Mouse (Mus musculus): ENCODE results near the gene Slit3. TPM values are rescaled to one million over a fixed set of nuclear protein-coding genes. Genes with fewer than 3 reads are reported as not detected.

Gene Slit3
- polyA plus RNA-seq, 1 experiment from 2014 or later, result not detected

DNA sequence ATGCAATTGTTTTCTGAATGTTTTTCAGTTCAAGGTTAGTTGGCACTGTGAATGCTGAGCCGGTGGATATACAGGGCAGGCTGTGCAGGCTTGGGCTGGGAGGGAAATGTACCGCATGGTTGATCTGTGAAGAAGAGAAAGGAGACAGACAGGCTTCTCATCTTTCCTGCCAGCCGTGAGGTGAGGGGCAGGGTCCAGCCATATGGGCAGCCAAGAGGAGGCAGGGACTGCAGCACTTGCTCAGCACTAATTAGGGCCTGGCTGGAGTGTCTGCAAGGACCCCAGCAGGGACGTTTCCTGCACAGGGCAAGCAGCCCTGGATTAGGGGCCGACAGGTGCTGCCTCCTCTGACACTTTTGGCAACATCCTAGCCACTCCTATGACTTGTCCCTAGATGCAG, 184.1 kb downstream of the Slit3 start:
- no peak overlapping the region for H3K4me3 ChIP-seq (ENCODE audit: inconsistent target)
- H3K27ac ChIP-seq, result no peak overlapping the region
- no peaks in the 10 kb centered on the region for H3K36me3 ChIP-seq (ENCODE audit: inconsistent target)
- no peaks in the 10 kb centered on the region for H3K79me2 ChIP-seq (ENCODE audit: inconsistent target)
- WGBS (ENCODE audit: missing documents), result 86% methylated on average over 5 of the region's 5 CpGs

DNA sequence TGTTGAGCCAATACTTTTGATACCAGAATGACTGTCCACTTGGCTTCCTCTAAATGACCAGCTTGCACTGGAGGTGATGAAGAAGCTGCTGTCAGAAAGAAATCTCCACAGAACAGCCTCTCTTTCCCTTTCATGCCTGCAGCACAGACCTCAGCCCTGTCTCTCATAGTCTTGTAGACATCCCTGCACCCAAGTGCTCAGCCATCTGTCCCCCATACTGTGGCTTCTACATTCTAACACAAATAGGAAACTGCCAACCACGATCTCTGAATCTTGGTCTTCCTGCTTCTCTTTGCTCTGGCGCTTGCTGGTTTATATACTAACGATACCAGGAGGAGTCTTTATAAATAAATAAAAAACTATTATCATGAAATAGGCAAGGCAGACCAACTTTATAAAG, 184.9 kb downstream of the Slit3 start:
- H3K79me2 ChIP-seq (ENCODE audit: inconsistent target), result no peaks in the 10 kb centered on the region
- no peak overlapping the region for H3K27ac ChIP-seq
- no peak overlapping the region for H3K4me3 ChIP-seq (ENCODE audit: inconsistent target)
- H3K36me3 ChIP-seq (ENCODE audit: inconsistent target), result no peaks in the 10 kb centered on the region
- WGBS (ENCODE audit: missing documents), result 35% methylated on average over 3 of the region's 3 CpGs

- Histone ChIP-seq H3K36me3 (ENCODE audit: inconsistent target) (no peaks in the 10 kb centered on the region), H3K4me3 (ENCODE audit: inconsistent target) (no peak overlapping the region), H3K27ac (no peak overlapping the region), H3K79me2 (ENCODE audit: inconsistent target) (no peaks in the 10 kb centered on the region)
- 85% methylated on average over 5 of the region's 5 CpGs for WGBS (ENCODE audit: missing documents)
These were observed 185.9 kb downstream of the Slit3 start for GRCm38 (mm10) chr11:35306922-35307321.

- no peaks in the 10 kb centered on the region for H3K79me2 ChIP-seq (ENCODE audit: inconsistent target)
- H3K4me3 ChIP-seq (ENCODE audit: inconsistent target), result no peak overlapping the region
- H3K36me3 ChIP-seq (ENCODE audit: inconsistent target), result no peaks in the 10 kb centered on the region
- H3K27ac ChIP-seq, result no peak overlapping the region
- 92% methylated on average over 4 of the region's 4 CpGs for WGBS (ENCODE audit: missing documents)
These were observed 187.0 kb downstream of the Slit3 start for GRCm38 (mm10) chr11:35307992-35308391.

GRCm38 (mm10) chr11:35315449-35316028, 194.5 kb downstream of the Slit3 start:
- Histone ChIP-seq H3K27ac (no peak overlapping the region), H3K4me3 (ENCODE audit: inconsistent target) (no peak overlapping the region), H3K36me3 (ENCODE audit: inconsistent target) (no peaks in the 10 kb centered on the region), H3K79me2 (ENCODE audit: inconsistent target) (no peaks in the 10 kb centered on the region)
- 69% methylated on average over 5 of the region's 5 CpGs for WGBS (ENCODE audit: missing documents)

DNA sequence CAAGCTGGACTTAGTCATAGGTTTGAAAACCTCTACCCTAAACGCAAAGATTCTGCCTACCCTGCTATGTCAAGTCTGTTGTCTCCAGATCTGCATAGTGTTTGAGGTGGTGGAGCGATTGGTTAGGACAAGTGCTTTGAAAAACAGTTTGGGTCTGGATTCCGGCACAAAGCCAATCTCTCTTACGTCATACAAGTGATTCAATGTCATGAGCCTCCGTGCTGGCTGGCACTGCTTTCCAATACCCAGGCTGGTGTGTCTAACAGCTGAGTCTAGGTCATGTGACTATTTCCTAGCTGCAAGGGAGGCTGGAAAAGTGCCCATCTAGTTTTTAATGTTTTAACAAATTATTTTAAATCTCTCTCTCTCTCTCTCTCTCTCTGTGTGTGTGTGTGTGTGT, 196.2 kb downstream of the Slit3 start:
- H3K4me3 ChIP-seq (ENCODE audit: inconsistent target), result no peak overlapping the region
- no peaks in the 10 kb centered on the region for H3K36me3 ChIP-seq (ENCODE audit: inconsistent target)
- H3K79me2 ChIP-seq (ENCODE audit: inconsistent target), result no peaks in the 10 kb centered on the region
- 96% methylated on average over 5 of the region's 5 CpGs for WGBS (ENCODE audit: missing documents)
- H3K27ac ChIP-seq, result no peak overlapping the region

GRCm38 (mm10) chr11:35317775-35318432, 196.9 kb downstream of the Slit3 start:
- WGBS (ENCODE audit: missing documents), result 89% methylated on average over 7 of the region's 7 CpGs
- Histone ChIP-seq H3K4me3 (ENCODE audit: inconsistent target) (no peak overlapping the region), H3K27ac (no peak overlapping the region)

DNA sequence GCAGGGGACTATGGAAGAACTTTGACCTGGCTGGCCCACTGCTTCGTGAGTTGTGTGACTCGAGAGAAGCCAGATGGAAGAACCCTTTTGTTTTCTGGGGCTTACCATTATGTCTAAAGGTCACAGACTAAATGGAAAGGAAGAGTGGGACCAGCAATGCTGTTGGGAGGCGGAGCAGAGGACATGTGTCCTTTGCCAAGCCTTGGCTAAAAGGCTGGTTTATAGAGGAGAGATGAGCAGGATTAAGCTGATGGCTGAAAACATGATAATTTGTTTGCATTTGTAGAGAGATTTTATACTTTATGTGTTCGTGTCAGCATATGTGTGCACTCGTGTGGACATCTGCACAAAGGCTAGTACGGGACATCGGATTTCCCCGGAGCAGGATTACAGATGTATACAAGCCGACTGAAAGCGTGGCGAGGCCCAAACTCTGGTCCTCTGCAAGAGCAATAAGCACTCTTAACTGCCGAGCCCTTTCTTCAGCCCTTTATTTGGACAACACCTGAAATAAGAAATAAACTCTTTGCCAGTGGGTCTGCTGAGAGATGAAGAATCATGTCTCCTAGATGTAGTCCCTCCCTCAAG, 197.5 kb downstream of the Slit3 start:
- Histone ChIP-seq H3K4me3 (ENCODE audit: inconsistent target) (no peak overlapping the region), H3K79me2 (ENCODE audit: inconsistent target) (no peaks in the 10 kb centered on the region), H3K27ac (no peak overlapping the region), H3K36me3 (ENCODE audit: inconsistent target) (no peaks in the 10 kb centered on the region)
- WGBS (ENCODE audit: missing documents), result 96% methylated on average over 12 of the region's 12 CpGs

More at GRCm38 (mm10) chr11:35317775-35318432, 196.9 kb downstream of the Slit3 start:
- Histone ChIP-seq H3K79me2 (ENCODE audit: inconsistent target) (no peaks in the 10 kb centered on the region), H3K36me3 (ENCODE audit: inconsistent target) (no peaks in the 10 kb centered on the region)

DNA sequence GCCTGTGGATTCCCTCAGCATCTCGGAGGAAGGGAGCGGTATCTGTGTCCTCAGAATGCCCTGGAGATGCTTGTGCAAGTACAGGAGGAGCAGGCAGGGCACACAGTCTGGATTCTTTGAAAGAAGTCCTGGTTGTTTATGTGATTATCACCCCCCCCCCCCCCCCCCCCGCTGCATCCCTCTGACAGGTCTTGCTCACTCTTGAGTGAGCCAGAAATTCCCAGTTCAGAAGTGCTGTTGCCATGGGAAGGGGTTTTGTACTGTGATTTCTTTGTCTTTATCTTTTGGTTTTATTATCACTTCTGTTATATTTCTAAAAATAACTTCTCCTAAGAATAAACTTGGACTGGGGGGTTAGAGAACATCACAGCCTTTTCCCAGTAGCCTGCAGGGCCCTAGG, 199.5 kb downstream of the Slit3 start:
- WGBS (ENCODE audit: missing documents), result 100% methylated on average over 2 of the region's 3 CpGs

DNA sequence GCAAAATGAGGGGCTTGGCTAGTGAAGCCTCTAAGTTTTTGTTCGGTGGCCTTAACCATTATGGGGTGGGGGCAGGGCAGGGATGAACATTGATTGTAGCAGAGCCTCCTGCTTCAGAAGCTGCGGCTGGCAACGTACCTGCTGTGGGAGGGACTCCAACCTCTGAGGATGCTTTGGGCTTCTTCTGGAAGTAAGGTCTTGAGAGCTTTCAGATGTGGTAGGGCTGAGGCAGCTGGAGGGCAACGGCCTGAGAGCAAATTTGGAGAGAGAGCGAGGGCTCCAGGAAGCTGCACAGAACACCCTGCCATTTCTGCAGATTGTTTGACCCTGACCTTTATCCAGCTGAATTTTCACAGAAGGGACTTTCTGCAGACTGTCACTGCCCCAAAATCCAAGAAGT, 203.4 kb downstream of the Slit3 start:
- Histone ChIP-seq H3K27ac (no peak overlapping the region), H3K36me3 (ENCODE audit: inconsistent target) (no peaks in the 10 kb centered on the region), H3K79me2 (ENCODE audit: inconsistent target) (no peaks in the 10 kb centered on the region), H3K4me3 (ENCODE audit: inconsistent target) (no peak overlapping the region)
- 74% methylated on average over 5 of the region's 5 CpGs for WGBS (ENCODE audit: missing documents)

More for the DNA sequence above, 199.5 kb downstream of the Slit3 start:
- Histone ChIP-seq H3K4me3 (ENCODE audit: inconsistent target) (no peak overlapping the region), H3K36me3 (ENCODE audit: inconsistent target) (no peaks in the 10 kb centered on the region), H3K27ac (no peak overlapping the region), H3K79me2 (ENCODE audit: inconsistent target) (no peaks in the 10 kb centered on the region)

- H3K79me2 ChIP-seq (ENCODE audit: inconsistent target), result no peaks in the 10 kb centered on the region
- H3K27ac ChIP-seq, result no peak overlapping the region
- 71% methylated on average over 9 of the region's 10 CpGs for WGBS (ENCODE audit: missing documents)
- no peaks in the 10 kb centered on the region for H3K36me3 ChIP-seq (ENCODE audit: inconsistent target)
- no peak overlapping the region for H3K4me3 ChIP-seq (ENCODE audit: inconsistent target)
These were observed 204.3 kb downstream of the Slit3 start for GRCm38 (mm10) chr11:35325131-35325995.

DNA sequence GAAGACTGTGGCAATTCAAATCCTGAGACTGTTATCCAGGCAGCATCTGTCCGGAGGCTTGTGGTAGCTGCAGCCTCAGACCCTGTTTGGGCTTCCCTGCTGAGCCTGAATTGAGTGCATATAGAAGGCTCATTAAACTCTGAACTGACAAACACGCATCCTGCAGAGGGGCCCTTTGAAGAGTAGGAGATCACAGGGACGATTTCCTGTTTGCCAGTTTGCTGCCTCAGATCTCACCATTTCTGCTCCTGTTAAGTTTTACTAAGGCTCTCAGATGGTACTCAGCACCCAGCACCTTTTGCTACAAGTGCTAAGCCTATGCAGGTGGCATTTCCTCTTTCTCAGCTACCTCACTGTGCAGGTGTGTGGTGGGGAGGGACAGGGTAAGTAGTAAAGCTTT, 205.3 kb downstream of the Slit3 start:
- no peak overlapping the region for H3K4me3 ChIP-seq (ENCODE audit: inconsistent target)
- no peak overlapping the region for H3K27ac ChIP-seq
- no peaks in the 10 kb centered on the region for H3K79me2 ChIP-seq (ENCODE audit: inconsistent target)
- WGBS (ENCODE audit: missing documents), result 41% methylated on average over 3 of the region's 3 CpGs
- H3K36me3 ChIP-seq (ENCODE audit: inconsistent target), result no peaks in the 10 kb centered on the region

- H3K4me3 ChIP-seq (ENCODE audit: inconsistent target), result no peak overlapping the region
- H3K36me3 ChIP-seq (ENCODE audit: inconsistent target), result no peaks in the 10 kb centered on the region
- no peaks in the 10 kb centered on the region for H3K79me2 ChIP-seq (ENCODE audit: inconsistent target)
- 100% methylated on average over 1 of the region's 1 CpGs for WGBS (ENCODE audit: missing documents)
- H3K27ac ChIP-seq, result no peak overlapping the region
These were observed 206.9 kb downstream of the Slit3 start for GRCm38 (mm10) chr11:35327899-35328298.

DNA sequence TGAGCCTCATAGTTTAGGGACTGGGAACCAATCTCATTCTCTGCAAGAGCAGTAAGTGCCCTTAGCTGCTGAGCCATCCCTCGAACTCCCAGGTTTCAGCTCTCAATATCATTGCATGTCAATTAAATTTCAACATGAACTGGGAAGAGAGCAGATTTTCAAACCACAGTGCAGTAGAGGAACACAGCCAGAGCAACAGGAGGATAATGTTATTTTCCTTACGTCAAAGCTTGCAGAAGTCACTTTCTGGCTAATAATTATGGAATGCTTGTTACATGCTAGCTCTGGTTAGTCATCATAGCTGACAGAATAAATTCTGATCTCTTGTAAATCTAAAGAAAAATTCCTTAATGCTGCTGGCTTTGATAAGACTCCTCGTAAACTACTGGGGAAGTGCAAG, 210.5 kb downstream of the Slit3 start:
- WGBS (ENCODE audit: missing documents), result 90% methylated on average over 3 of the region's 3 CpGs

GRCm38 (mm10) chr11:35336558-35336957, 215.5 kb downstream of the Slit3 start:
- H3K36me3 ChIP-seq (ENCODE audit: inconsistent target), result no peaks in the 10 kb centered on the region
- H3K27ac ChIP-seq, result no peak overlapping the region
- H3K79me2 ChIP-seq (ENCODE audit: inconsistent target), result no peaks in the 10 kb centered on the region
- H3K4me3 ChIP-seq (ENCODE audit: inconsistent target), result no peak overlapping the region
- WGBS (ENCODE audit: missing documents), result 81% methylated on average over 8 of the region's 8 CpGs

More for the DNA sequence above, 210.5 kb downstream of the Slit3 start:
- H3K27ac ChIP-seq, result no peak overlapping the region
- no peak overlapping the region for H3K4me3 ChIP-seq (ENCODE audit: inconsistent target)
- H3K36me3 ChIP-seq (ENCODE audit: inconsistent target), result no peaks in the 10 kb centered on the region
- no peaks in the 10 kb centered on the region for H3K79me2 ChIP-seq (ENCODE audit: inconsistent target)

Measured in macrophage (primary cell).